Mouse (Mus musculus) splenic B cell, adult 2 months (primary cell): ENCODE results near the gene 4933428G20Rik.

Experiments used
- DNase-seq: peaks from one replicate; pipeline ENCODE4 v3.0.0-alpha.2; 2011; ENCODE audit warnings: low read depth, low spot score
- H3K27me3 ChIP-seq: 2 replicates; pipeline ENCODE4 v1.6.1; 2012; ENCODE audit warnings: mild to moderate bottlenecking, low read length, moderate library complexity, mixed read lengths; ENCODE audit not compliant: control insufficient read depth, poor library complexity, insufficient read depth, severe bottlenecking
- H3K36me3 ChIP-seq: 2 replicates; pipeline ENCODE4 v1.6.1; 2012; ENCODE audit warnings: mild to moderate bottlenecking, low read length, moderate library complexity, mixed read lengths; ENCODE audit not compliant: control insufficient read depth, poor library complexity, insufficient read depth, severe bottlenecking

Gene 4933428G20Rik

GRCm38 (mm10) chr11:97469828-97470227, 30.3 kb downstream of the 4933428G20Rik start:
- Histone ChIP-seq H3K36me3 (no peaks in the 10 kb centered on the region), H3K27me3 (no peaks in the 10 kb centered on the region)
- no peak for DNase-seq

- Histone ChIP-seq H3K36me3 (no peaks in the 10 kb centered on the region), H3K27me3 (no peaks in the 10 kb centered on the region)
- peak; percentile 91 for DNase-seq
These were observed 31.4 kb downstream of the 4933428G20Rik start for GRCm38 (mm10) chr11:97468639-97469287.

- Histone ChIP-seq H3K36me3 (no peaks in the 10 kb centered on the region), H3K27me3 (no peaks in the 10 kb centered on the region)
- no peak for DNase-seq
These were observed 33.5 kb downstream of the 4933428G20Rik start for GRCm38 (mm10) chr11:97466444-97467160.

- no peaks in the 10 kb centered on the region for H3K27me3 ChIP-seq
- H3K36me3 ChIP-seq: no peaks in the 10 kb centered on the region
- no peak for DNase-seq
These were observed 34.2 kb downstream of the 4933428G20Rik start for GRCm38 (mm10) chr11:97465957-97466356.

- H3K36me3 ChIP-seq: no peaks in the 10 kb centered on the region
- DNase-seq: no peak
- no peaks in the 10 kb centered on the region for H3K27me3 ChIP-seq
These were observed 36.1 kb downstream of the 4933428G20Rik start for GRCm38 (mm10) chr11:97463991-97464390.

- Histone ChIP-seq H3K36me3 (no peaks in the 10 kb centered on the region), H3K27me3 (no peaks in the 10 kb centered on the region)
- DNase-seq: no peak
These were observed 37.0 kb downstream of the 4933428G20Rik start for GRCm38 (mm10) chr11:97463166-97463565.

- DNase-seq: no peak
- Histone ChIP-seq H3K36me3 (no peaks in the 10 kb centered on the region), H3K27me3 (no peaks in the 10 kb centered on the region)
These were observed 37.6 kb downstream of the 4933428G20Rik start for GRCm38 (mm10) chr11:97462538-97462937.

- H3K27me3 ChIP-seq: no peaks in the 10 kb centered on the region
- H3K36me3 ChIP-seq: no peaks in the 10 kb centered on the region
- DNase-seq: no peak
These were observed 38.8 kb downstream of the 4933428G20Rik start for GRCm38 (mm10) chr11:97461307-97461820.

- Histone ChIP-seq H3K36me3 (no peaks in the 10 kb centered on the region), H3K27me3 (no peaks in the 10 kb centered on the region)
- no peak for DNase-seq
These were observed 43.0 kb downstream of the 4933428G20Rik start for GRCm38 (mm10) chr11:97457120-97457519.

- DNase-seq: no peak
- H3K27me3 ChIP-seq: no peaks in the 10 kb centered on the region
- H3K36me3 ChIP-seq: no peaks in the 10 kb centered on the region
These were observed 48.5 kb downstream of the 4933428G20Rik start for GRCm38 (mm10) chr11:97451625-97452024.

- Histone ChIP-seq H3K36me3 (no peaks in the 10 kb centered on the region), H3K27me3 (no peaks in the 10 kb centered on the region)
- no peak for DNase-seq
These were observed 49.7 kb downstream of the 4933428G20Rik start for GRCm38 (mm10) chr11:97450305-97450922.

- H3K36me3 ChIP-seq: no peaks in the 10 kb centered on the region
- H3K27me3 ChIP-seq: no peaks in the 10 kb centered on the region
- DNase-seq: no peak
These were observed 50.4 kb downstream of the 4933428G20Rik start for GRCm38 (mm10) chr11:97449601-97450293.

GRCm38 (mm10) chr11:97448611-97449394, 51.3 kb downstream of the 4933428G20Rik start:
- Histone ChIP-seq H3K36me3 (no peaks in the 10 kb centered on the region), H3K27me3 (no peaks in the 10 kb centered on the region)
- no peak for DNase-seq

- no peak for DNase-seq
- Histone ChIP-seq H3K27me3 (no peaks in the 10 kb centered on the region), H3K36me3 (no peaks in the 10 kb centered on the region)
These were observed 52.2 kb downstream of the 4933428G20Rik start for GRCm38 (mm10) chr11:97447979-97448378.
